Mouse (Mus musculus) heart, postnatal 4 days (tissue): Measurements from ENCODE around the gene Cyth1. TPM values are rescaled to one million over a fixed set of nuclear protein-coding genes. Genes with fewer than 3 reads are reported as not detected.

ENCODE experiments used
- DNase-seq: peaks from one replicate; pipeline ENCODE4 v3.0.0; 2021
- total RNA-seq, 2 experiments: library from RNA; stranded (reverse); gene quantifications; 2 replicates each; pipeline ENCODE4 v1.2.3; 2021

The Cyth1 gene
- total RNA-seq = 10 to 100 TPM; 38.3 to 39.1 TPM

DNA sequence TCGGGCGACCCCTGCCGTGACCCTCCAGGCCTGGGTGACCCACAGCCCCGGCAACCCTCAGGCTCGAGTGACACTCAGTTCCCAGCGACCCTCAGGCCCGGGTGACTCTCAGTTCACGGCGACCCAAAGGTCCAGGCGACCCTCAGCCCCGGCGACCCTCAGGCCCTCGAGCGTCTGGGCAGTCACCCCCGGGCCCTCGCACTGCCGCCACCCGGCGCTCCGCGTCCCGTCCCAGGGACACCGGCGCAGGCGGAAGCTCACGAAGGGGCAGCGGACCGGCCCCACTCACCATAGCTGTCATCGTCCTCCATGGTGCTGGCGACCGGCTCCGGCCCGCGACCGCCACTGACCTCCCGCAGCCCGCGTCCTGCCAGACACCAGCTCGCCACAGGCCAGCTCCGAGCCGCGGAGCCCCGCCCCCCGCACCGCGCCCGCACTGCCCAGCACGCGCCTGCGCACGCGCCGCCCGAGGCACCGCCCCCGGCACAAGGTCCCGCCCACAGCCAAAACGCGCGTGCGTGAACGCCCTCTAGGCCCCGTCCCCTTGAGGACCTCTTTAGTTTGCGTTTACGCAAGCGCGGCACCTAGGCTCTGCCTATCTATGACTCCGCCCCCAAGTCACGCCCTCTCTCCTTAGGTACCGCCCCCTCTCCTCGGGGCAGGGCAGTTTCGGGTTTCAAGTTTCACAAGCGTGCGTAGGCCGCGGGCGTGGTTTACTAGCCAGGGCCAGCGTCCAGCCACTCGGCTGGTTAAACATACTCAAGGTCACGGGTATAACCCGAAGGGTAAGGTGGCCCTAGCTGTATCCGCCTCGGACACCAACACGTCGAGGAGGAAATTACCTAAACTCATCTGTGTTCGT is at the start of gene Cyth1:
TSS of gene Cyth1 (minus strand) at position 443 of the 862 bp plus-strand sequence.
- DNase-seq = peak; percentile 100

DNA sequence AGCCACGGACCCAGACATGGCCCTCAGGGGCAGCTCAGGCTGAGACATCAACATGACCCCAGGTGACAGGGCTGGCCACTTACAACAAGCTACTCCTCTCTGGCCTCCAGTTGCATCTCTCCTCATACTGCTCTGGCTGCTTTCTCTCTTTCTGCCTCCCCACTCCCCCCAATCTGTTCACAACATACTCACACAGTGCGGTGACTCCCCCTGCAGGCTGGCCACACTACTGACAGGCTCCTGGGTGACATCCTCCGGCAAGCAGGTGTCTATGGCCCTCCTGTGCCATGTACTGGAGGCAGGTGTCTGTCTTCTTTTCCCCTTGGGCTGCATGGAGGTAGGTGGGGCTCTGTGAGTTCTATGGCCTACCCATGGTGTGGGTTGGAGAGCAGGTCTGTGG is 49.6 kb upstream of the Cyth1 start:
- no peak for DNase-seq

DNA sequence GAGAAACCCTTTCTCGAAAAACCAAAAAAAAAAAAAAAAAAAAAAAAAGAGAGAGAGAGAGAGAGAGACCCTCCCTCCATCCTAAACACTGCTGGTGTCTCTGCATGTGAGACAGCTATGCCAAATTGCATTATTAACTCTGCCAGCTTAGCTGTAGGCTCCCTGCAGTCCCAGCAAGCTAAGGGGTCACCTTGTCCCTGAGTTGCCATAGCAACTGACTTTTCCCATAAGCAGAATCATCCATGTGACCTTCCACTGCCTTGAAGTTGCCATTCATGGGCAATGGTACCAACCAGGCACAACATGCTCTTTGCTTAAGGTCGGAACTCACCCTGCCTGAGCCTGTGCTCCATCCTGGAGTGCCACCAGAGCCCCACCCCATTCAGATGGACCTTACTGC is 46.6 kb upstream of the Cyth1 start:
- no peak for DNase-seq

DNA sequence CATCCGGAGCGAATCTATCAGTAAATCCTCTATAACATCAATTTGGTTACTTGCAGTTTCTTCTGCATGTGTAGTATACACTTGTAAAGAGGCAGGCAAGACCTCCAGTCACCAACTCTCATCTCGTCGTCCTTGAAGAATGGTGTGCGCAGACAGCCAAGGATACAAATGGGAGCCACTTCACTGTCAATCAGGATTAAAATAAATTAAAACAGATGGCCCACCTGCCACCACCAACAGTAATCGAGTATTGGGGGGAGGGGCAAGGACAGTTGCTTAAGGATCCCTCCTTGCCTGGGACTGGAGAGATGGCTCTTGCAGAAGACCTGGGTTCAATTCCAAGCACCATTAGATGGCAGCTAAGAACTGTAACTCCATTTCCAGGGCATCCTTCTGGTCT is 44.3 kb upstream of the Cyth1 start:
- DNase-seq = no peak

DNA sequence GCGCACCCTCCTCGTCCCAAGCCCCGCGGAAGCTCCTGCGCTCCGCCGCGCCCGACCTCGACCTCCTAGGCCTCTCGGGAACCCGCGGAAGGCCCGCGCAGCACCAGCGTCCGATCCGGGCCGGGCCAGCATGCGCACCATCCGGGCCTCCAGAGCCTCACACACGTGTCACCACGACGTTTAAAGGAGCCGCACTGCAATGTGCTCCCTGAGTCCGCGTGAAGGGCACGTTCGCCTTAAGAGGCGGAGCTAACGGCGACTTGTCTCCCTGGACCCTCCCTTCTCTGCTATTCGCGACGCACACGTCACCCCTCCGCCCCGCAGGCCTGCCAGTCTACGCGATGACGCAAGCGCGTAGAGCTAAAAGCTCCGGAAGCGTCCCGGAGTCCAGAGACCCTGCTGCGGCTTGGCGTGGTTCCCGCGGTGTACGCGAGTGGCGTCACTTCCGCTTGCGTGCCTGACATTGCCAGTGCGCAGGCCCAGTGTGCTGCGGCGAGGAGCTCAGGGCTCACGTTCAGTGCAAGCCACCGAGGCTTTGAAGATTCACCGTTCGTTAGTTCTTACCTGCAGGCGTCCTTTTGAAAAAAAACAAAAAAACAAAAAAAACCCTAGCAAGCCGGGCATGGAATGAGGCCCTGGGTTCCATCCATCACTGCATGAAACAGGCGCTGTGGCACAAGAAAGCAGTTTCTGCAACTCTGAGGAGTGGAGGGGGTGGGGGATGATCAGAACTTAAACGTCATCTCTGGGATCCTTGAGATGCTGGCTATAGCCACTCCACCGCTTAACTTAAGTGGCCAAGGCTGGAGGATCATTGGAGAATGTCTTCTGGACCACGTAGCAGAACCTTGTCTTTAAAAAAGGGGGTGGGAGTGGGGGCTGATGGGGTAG is 41.9 kb upstream of the Cyth1 start, which contains the start of gene Usp36:
TSS of gene Usp36 (minus strand) at position 246 of the 891 bp plus-strand sequence.
- peak; percentile 100 for DNase-seq

DNA sequence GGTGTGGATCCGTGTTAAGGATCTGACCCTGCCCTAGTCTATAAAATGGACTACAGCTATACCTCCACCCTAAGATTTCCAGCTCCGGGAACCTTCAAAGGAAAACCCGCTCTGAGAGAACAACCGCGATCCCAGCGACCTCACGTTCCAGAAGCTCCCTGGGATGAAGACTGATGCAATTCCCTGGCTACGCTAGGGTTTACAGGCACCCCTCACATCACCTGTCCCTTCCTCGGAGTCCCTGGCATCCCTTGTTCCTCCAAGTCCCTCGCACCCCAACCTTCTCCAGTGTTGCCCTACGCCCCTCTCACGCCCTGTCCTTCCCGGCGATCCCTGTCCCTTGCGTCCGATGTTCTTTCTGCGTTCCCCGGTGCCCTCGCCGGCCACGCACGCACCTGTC is 41.2 kb upstream of the Cyth1 start:
- no peak for DNase-seq

DNA sequence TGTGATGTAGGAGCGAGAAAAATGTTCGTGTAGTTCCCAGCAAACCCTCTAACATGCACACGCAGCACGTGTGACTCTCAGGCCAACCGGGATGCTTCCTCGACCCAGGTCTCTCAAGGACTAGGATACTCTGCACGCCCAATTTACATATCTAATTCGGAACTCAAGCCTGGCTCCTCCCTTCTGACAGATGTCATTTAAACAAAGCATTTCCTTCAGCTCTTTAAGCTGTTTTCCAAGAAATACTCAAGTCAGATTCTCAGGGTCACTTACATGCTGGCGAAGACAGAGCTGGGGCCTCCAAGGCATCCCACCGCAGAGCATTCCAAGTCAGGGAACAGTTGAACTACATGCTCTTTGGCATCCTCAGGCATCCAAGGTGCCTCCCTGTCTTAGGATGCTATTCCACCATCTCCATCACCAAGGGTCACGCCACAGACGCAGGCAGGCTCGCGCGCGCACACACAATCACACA is 40.7 kb upstream of the Cyth1 start:
- DNase-seq = no peak

DNA sequence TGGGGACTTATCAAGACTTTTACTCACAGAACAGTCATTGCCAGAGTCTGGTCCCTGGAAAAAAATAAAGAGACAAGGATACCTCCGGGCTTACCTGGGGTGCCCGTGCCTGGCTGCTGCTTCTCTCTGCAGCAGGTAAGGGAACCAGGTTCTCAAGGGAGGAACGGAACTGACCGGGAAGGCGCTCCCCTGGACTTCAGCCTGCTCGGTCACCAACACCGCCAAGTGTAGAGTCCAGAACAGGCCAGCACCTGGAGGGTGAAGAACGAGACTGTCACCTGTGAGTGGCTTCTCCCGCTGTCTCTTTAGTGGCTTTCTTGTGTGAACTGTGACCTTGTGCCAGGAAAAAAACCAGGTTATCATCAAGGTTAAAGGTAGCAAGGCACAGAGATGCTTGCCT is 39.2 kb upstream of the Cyth1 start:
- no peak for DNase-seq

DNA sequence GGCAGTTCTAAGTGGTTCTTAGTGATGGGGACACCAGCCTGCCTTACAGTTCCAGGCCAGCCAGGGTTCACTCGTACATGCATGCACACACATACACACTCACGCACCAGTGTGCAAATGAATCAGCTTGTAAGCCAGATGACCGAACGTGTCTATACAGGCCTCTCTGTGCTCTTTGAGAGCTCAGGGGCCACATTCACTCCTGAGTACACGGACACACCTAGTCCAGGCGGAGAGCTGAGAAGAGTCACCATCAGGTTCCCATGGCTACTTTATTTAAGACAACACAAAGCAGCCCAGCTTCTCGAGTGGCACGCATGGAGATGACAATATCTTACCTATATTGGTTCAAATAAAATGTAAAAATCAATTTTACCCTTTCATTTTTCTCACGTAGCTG is 38.0 kb upstream of the Cyth1 start:
- no peak for DNase-seq

DNA sequence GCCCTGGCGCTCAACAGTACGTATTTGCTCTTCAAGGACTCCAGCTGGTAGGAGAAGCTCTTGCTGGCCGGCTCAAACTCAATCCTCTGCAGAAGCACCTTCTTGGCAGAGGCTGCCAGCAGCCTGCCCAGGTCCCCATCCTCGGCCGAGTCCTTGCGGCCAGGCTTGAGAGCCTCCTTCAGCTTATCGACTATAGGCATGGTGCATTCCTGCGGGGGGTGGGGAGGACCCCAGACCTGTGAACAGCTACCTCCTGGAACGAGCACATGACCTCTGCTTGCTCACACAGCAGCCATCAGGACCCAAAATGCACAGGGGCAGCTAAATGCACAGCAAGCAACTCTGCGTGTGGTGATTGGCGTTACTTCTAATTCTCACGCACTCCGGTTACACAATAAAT is 37.4 kb upstream of the Cyth1 start:
- DNase-seq = no peak

DNA sequence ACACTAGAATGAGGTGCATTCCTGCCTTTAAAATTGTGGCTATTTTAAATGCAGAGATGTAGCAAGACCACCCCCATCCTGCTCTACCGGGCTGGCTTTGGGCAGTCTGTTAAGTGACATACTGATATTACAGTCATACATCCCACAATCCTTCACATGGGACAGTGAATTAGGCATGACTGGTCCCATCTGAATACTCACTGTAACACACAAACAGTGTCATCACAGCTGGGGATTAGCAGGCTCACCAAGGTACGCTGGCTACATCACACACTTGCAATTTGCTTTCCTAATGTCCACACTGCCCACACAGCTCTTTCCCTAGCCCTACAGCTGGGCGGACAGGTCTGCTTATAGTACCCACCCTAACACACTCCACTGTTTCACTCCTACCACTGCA is 31.8 kb upstream of the Cyth1 start:
- DNase-seq = no peak

DNA sequence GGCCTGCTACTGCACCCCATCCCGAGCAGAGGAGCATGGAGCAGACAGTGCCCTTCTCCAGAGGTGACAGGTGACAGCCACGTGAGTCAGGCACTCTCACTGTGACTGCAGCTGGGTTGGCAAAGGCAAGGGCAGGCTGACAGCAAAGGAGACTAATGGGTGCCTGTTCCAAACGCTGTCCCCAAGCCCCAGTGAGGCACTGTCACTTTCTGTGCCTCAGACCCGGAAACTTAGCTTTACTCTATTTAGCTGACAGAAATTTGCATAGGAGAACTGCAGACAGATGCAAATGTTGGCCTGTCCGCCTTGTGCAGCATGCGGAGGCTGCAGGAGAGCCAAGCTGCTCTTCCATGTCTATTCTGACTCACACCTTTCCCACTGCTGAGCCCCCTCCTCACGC is 27.9 kb upstream of the Cyth1 start:
- no peak for DNase-seq

DNA sequence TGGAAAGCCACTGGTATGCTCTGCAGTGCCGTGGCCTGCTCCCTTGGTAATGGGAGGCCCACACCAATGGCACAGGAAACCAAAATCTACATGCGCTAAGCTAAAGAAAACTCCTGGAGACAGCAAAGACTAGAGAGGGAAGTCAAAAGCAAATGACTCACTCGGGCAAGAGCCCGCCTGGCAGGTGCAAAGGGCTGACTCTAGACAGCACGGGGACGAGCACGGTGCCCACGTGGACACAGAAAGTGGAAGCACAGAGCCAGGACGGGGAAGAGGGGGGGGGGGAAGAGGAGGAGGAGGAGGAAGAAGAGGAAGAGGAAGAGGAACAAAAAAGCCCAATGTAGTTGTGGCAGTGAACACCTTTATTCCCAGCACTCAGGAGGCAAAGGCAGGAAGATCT is 26.7 kb upstream of the Cyth1 start:
- DNase-seq = no peak

DNA sequence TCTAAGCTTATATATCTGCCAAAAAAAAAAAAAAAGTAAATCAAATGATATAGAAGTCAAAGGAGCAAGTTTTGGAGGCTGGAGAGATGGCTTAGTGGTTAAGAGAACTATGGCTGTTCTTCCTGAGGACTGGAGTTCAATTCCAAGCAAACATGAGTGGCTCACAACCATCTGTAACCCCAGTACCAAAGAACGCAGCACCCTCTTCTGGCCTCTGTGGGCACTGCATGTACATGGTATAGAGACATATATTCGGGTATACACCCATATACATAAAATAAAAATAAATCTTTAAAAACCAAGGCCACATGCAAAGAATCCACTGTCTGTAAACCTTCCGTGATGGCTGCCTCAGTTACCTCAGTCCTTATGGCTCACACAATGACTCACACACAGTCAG is 21.4 kb upstream of the Cyth1 start:
- peak; percentile 35 for DNase-seq

DNA sequence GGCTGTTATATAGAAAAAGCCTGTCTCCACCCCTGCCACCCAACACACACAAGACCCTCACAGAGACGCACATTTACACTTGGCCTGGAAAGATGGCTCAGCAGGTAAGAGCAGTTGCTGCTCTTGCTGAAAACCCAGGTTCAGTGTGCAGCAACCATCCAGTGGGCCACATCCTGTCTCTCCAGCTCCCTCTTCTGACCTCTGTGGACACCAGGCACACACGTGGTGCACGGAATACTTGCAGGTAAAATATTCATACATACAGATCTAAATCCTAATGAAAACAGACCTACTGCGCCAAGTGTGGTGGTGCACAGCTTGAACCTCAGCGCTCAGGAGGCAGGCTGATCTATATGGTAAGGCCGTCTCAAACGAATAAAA is 18.3 kb upstream of the Cyth1 start:
- no peak for DNase-seq

DNA sequence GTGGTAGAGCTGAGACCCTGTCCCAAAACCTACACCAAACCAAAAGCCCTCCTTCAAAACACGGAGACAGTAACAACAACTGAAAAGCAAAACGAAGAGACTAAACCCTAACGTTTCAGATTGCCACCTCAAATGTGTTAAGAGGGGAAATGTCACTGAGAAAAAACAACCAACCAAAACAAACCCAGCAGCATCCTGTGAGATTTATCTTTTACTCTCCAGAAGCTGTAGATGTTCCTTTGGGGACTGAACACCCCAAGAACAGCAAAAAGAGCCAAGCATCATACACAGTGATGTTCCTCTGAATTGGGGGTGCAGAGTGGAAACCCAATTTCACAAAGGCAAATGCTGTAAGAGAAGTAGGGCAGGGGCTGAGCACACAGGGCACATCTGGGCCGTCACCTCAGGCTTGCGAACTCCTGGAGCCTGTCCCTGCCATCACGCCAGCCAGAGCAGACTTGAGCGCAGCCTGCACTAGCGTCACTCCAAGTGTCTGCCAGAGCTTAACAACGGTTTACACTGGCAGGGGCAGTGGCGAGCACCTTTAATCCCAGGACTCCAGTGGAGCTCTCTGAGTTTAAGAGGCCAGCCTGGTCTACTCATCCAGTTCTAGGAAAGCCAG is 17.8 kb upstream of the Cyth1 start:
- DNase-seq = no peak

DNA sequence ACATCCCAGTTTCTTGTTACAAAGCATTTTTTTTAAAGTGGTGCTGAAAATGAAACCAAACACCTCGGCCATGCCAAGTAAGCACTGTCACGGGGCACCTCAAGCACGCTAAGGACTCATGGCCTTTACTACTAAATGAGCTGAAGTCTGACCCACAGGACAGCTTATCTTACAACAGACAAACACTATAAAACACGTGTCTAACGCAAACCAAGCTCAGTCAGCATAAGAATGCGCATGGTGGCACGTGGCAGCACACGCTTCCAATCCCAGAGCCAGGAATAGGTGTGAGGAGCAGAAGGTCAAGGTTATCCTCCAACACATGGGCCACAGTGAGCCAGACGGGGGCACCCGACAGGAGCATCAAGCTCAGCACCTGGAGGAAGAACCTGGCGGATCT is 17.2 kb upstream of the Cyth1 start:
- DNase-seq = no peak

DNA sequence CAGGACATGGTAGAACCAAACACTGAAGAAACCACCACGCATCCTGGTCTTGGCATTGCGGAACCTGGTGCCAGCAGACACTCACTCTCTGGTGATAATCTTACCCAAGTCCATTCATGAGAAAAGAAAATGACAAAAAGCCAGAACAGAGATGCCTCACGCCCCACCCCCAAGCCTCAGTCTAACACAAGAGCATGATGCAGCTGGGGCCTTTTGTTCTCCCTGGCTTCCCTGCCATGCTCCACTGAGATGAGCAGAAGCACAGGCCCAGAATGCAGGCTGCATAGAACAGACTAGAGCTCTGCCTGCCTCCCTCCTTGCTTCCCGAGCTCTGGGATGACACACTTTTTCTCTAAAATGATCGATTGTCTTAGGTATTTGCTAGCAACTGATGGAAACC is 14.8 kb upstream of the Cyth1 start:
- DNase-seq = no peak

DNA sequence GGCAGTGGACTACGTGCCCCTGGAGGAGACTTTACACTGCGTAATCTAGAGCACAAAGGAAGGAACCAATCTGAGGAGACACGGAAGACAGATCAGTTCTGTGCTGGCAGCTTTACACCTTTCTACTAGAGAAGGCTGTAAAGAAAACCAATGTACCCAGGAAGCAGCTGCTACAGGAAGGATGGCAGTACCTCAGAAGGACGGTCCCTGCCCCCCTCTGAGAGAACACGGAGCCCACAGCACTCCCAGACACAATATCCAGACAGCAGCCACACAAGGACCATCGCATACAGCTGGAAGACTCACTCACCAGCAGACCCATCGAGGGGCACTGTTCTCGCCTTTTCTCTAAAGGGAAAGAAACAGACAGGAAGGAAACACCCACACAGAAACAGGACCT is 11.7 kb upstream of the Cyth1 start:
- no peak for DNase-seq

DNA sequence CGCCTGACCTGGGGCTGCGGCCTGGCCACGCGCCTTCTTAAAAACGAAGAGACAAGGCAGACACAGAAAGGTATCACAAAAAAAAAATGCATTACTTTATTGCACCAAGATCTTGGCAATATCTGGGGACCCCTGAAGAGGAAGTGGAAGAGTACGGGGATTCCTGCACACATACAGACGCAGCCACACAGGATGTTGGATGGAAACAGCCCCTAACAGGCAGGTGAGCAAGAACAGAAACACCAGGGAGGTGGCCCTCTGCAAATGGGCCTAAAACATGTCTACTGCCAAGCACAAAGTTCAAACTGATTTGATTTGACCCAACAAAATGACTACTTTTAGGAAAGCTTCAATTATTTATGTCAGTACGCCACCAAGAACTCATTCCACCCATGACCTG is 11.2 kb upstream of the Cyth1 start:
- no peak for DNase-seq

DNA sequence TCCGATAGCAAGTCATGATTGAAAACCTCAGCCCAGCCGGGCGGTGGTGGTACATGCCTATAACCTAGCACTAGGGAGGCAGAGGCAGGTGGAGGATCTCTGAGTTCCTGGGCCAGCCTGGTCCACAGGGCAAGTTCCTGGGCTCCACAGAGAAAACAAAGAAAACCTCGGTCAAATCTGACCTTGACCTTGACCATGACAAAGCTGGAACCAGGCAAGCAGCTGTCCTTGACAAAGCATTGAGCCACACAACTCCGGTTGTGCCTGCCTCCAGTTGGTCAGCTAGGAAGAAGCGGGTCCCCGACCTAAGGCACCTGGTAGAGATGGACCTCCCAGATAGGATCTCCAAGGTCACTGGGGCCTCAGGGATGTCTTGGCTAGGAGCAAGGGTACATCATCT is 8.0 kb upstream of the Cyth1 start:
- DNase-seq = no peak

DNA sequence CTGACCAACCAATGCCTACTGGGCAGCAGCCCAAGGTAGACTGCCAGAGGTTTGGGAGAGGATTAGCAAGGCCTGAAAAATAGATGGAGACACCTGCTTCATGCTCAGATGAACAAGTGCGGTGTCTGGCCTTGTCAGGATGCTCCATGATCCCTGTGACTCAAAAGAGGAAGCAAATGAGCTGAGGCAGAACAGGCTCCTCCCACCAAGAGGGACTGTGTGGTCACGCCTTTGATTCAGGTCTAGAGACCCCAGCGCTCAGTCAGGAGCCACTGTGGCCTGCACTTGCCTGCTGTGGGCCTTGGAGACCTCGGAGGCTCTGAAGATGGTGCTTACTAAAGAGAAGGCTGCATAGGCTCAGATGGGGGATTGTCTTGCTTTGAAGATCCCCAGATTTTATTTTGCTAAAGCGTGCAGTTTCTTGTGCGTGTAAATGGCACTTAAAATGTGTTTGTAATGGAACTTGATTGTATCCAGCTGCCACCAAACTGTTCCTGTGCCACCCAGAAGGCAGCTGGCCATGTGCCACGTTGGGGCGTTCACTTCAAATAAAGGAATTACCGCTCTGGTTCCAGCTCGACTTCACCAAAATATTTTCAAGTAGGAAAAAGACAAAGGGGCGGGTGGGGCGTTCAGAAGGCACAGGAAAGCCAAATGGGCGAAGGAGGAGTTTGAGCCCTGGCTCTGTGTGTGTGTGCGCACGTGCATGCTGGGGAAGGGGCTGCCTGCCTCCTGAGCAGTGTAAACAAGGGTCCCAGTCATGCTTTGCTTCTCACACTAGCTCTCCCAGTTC is 6.0 kb upstream of the Cyth1 start:
- DNase-seq = peak; percentile 70
